Mouse (Mus musculus): ENCODE measurements around the gene Ppp1ca.

GRCm38 (mm10) chr19:4222165-4222564, 30.3 kb downstream of the Ppp1ca start:
- TF ChIP-seq CTCF (IDR thresholded peaks at IDR 0.05; ENCODE audit: extremely low read depth, insufficient read depth, low read length) (no peak), POLR2A (IDR thresholded peaks at IDR 0.05; ENCODE audit: extremely low read depth, insufficient read depth, low read length) (no peak)
